Mouse (Mus musculus): ENCODE measurements around the gene 9430097D07Rik. TPM values are rescaled to one million over a fixed set of nuclear protein-coding genes. Genes with fewer than 3 reads are reported as not detected.
A peak's percentile ranks its signal among the peaks of the same experiment; 100 is the strongest.

Gene 9430097D07Rik
- total and polyA plus RNA-seq, 2 experiments from 2014 or later, result 0.16 to 0.69 TPM

- no peak for DNase-seq (ENCODE audit: low spot score)
- Histone ChIP-seq H3K4me3 (ENCODE audit: low read depth, low read length) (no peak overlapping the region), H3K9ac (replicated peaks; ENCODE audit: low read length, poor library complexity, severe bottlenecking) (no peak overlapping the region), H3K4me1 (ENCODE audit: insufficient read depth, low read length) (no peaks in the 10 kb centered on the region), H3K9me3 (ENCODE audit: low read length) (no peaks in the 10 kb centered on the region), H3K27ac (ENCODE audit: low read depth, low read length) (no peak overlapping the region), H3K27me3 (ENCODE audit: insufficient read depth, low read length) (no peaks in the 10 kb centered on the region), H3K36me3 (ENCODE audit: insufficient read depth, low read length) (peaks cover 5% of the 10 kb centered on the region), H3K4me2 (ENCODE audit: low read depth, low read length, poor library complexity, severe bottlenecking) (no peak overlapping the region)
- WGBS, result 91% methylated on average over 4 of the region's 4 CpGs
- ATAC-seq (ENCODE audit: low FRiP score), result no peak
- TF ChIP-seq CTCF (IDR thresholded peaks at IDR 0.05), result peak; percentile 64
Measured at GRCm38 (mm10) chr2:32617601-32618000, 42.1 kb upstream of the 9430097D07Rik start.

GRCm38 (mm10) chr2:32617109-32617508 is 41.6 kb upstream of the 9430097D07Rik start:
- WGBS, result 88% methylated on average over 1 of the region's 1 CpGs
- H3K27ac ChIP-seq (ENCODE audit: low read depth, low read length), result no peak overlapping the region

GRCm38 (mm10) chr2:32612274-32612673 is 36.8 kb upstream of the 9430097D07Rik start:
- 70% methylated on average over 26 of the region's 26 CpGs for WGBS
- Histone ChIP-seq H3K4me2 (ENCODE audit: low read depth, low read length, poor library complexity, severe bottlenecking) (no peak overlapping the region), H3K27ac (ENCODE audit: low read depth, low read length) (no peak overlapping the region), H3K36me3 (ENCODE audit: insufficient read depth, low read length) (peaks cover 5% of the 10 kb centered on the region), H3K9me3 (ENCODE audit: low read length) (no peaks in the 10 kb centered on the region), H3K4me3 (ENCODE audit: low read depth, low read length) (no peak overlapping the region), H3K9ac (replicated peaks; ENCODE audit: low read length, poor library complexity, severe bottlenecking) (no peak overlapping the region), H3K27me3 (ENCODE audit: insufficient read depth, low read length) (no peaks in the 10 kb centered on the region), H3K4me1 (ENCODE audit: insufficient read depth, low read length) (peaks cover 13% of the 10 kb centered on the region)
- DNase-seq (ENCODE audit: low spot score) (no peak), ATAC-seq (ENCODE audit: low FRiP score) (no peak)
- TF ChIP-seq CTCF (IDR thresholded peaks at IDR 0.05), result no peak

More at GRCm38 (mm10) chr2:32617109-32617508, 41.6 kb upstream of the 9430097D07Rik start:
- no peak for TF ChIP-seq CTCF (IDR thresholded peaks at IDR 0.05)
- no peaks in the 10 kb centered on the region for H3K27me3 ChIP-seq (ENCODE audit: insufficient read depth, low read length)
- peaks cover 5% of the 10 kb centered on the region for H3K36me3 ChIP-seq (ENCODE audit: insufficient read depth, low read length)
- ATAC-seq (ENCODE audit: low FRiP score) (no peak), DNase-seq (ENCODE audit: low spot score) (no peak)
- no peaks in the 10 kb centered on the region for H3K4me1 ChIP-seq (ENCODE audit: insufficient read depth, low read length)
- no peaks in the 10 kb centered on the region for H3K9me3 ChIP-seq (ENCODE audit: low read length)
- no peak overlapping the region for H3K4me2 ChIP-seq (ENCODE audit: low read depth, low read length, poor library complexity, severe bottlenecking)
- H3K9ac ChIP-seq (replicated peaks; ENCODE audit: low read length, poor library complexity, severe bottlenecking), result no peak overlapping the region
- no peak overlapping the region for H3K4me3 ChIP-seq (ENCODE audit: low read depth, low read length)

- Histone ChIP-seq H3K9me3 (ENCODE audit: low read length) (no peaks in the 10 kb centered on the region), H3K27me3 (ENCODE audit: insufficient read depth, low read length) (no peaks in the 10 kb centered on the region), H3K27ac (ENCODE audit: low read depth, low read length) (no peak overlapping the region), H3K4me2 (ENCODE audit: low read depth, low read length, poor library complexity, severe bottlenecking) (peak overlapping the region; percentile 43), H3K4me3 (ENCODE audit: low read depth, low read length) (peak overlapping the region; percentile 23; the same call in 1 of the 2 replicates), H3K4me1 (ENCODE audit: insufficient read depth, low read length) (peaks cover 13% of the 10 kb centered on the region), H3K9ac (replicated peaks; ENCODE audit: low read length, poor library complexity, severe bottlenecking) (no peak overlapping the region), H3K36me3 (ENCODE audit: insufficient read depth, low read length) (peaks cover 5% of the 10 kb centered on the region)
- DNase-seq (ENCODE audit: low spot score) (peak; percentile 47), ATAC-seq (ENCODE audit: low FRiP score) (no peak)
- 15% methylated on average over 23 of the region's 23 CpGs for WGBS
- TF ChIP-seq CTCF (IDR thresholded peaks at IDR 0.05), result peak; percentile 64
Measured at GRCm38 (mm10) chr2:32610610-32611229, 35.2 kb upstream of the 9430097D07Rik start.

GRCm38 (mm10) chr2:32608778-32609435 is 33.4 kb upstream of the 9430097D07Rik start:
- DNase-seq (ENCODE audit: low spot score) (no peak), ATAC-seq (ENCODE audit: low FRiP score) (no peak)
- 49% methylated on average over 18 of the region's 18 CpGs for WGBS
- Histone ChIP-seq H3K9me3 (ENCODE audit: low read length) (no peaks in the 10 kb centered on the region), H3K27me3 (ENCODE audit: insufficient read depth, low read length) (no peaks in the 10 kb centered on the region), H3K4me1 (ENCODE audit: insufficient read depth, low read length) (peaks cover 13% of the 10 kb centered on the region), H3K4me2 (ENCODE audit: low read depth, low read length, poor library complexity, severe bottlenecking) (peak overlapping the region; percentile 80), H3K36me3 (ENCODE audit: insufficient read depth, low read length) (no peaks in the 10 kb centered on the region; the same call in 1 of the 2 replicates), H3K9ac (replicated peaks; ENCODE audit: low read length, poor library complexity, severe bottlenecking) (peak overlapping the region; percentile 36), H3K4me3 (ENCODE audit: low read depth, low read length) (peak overlapping the region; percentile 77), H3K27ac (ENCODE audit: low read depth, low read length) (no peak overlapping the region)
- no peak for TF ChIP-seq CTCF (IDR thresholded peaks at IDR 0.05)

- WGBS, result 11% methylated on average over 25 of the region's 25 CpGs
- Histone ChIP-seq H3K9me3 (ENCODE audit: low read length) (no peaks in the 10 kb centered on the region), H3K4me2 (ENCODE audit: low read depth, low read length, poor library complexity, severe bottlenecking) (peak overlapping the region; percentile 80), H3K27ac (ENCODE audit: low read depth, low read length) (no peak overlapping the region), H3K36me3 (ENCODE audit: insufficient read depth, low read length) (no peaks in the 10 kb centered on the region; the same call in 1 of the 2 replicates), H3K27me3 (ENCODE audit: insufficient read depth, low read length) (no peaks in the 10 kb centered on the region), H3K9ac (replicated peaks; ENCODE audit: low read length, poor library complexity, severe bottlenecking) (peak overlapping the region; percentile 36), H3K4me3 (ENCODE audit: low read depth, low read length) (peak overlapping the region; percentile 77), H3K4me1 (ENCODE audit: insufficient read depth, low read length) (peaks cover 13% of the 10 kb centered on the region)
- peak; percentile 9; the same call in 1 of the 2 replicates for TF ChIP-seq CTCF (IDR thresholded peaks at IDR 0.05)
- ATAC-seq (ENCODE audit: low FRiP score) (peak; percentile 47; the same call in 1 of the 2 replicates), DNase-seq (ENCODE audit: low spot score) (peak; percentile 54)
Measured at GRCm38 (mm10) chr2:32608141-32608777, 32.8 kb upstream of the 9430097D07Rik start.

All from midbrain, postnatal 0 days (tissue).